In genomic region chr3:57735511-57736370, GRCm38 (mm10) we compare ENCODE assay signal across 8 mouse cellular contexts. TPM values are rescaled to one million over a fixed set of nuclear protein-coding genes. Genes with fewer than 3 reads are reported as not detected.
DNase-seq lines count a peak whose midpoint lies in the region; ATAC-seq and TF ChIP-seq lines count a peak whose summit lies in the region.

TSS of gene Rnf13 (plus strand) at chr3:57736062.

- peak within 1 kb of the TSS; percentile 92 for H3K27ac ChIP-seq in forebrain, embryonic 12.5 days
- peak within 1 kb of the TSS; percentile 90 for H3K27ac ChIP-seq in heart, postnatal 0 days (ENCODE audit: low read depth)
- peak within 1 kb of the TSS; percentile 94 for H3K27ac ChIP-seq in liver, embryonic 16.5 days (ENCODE audit: low read length)
- H3K27ac ChIP-seq in neural tube, embryonic 13.5 days (replicated peaks), result peak within 1 kb of the TSS; percentile 91
- peak within 1 kb of the TSS; percentile 94 for H3K27ac ChIP-seq in testis, adult 2 months (ENCODE audit: control insufficient read depth, insufficient read depth, low read depth, low read length)

- peak; percentile 92 for TF ChIP-seq EP300 in heart, postnatal 0 days (IDR thresholded peaks at IDR 0.05; ENCODE audit: low read depth)

- H3K4me2 ChIP-seq in forebrain, embryonic 12.5 days, result peak within 1 kb of the TSS; percentile 71
- H3K4me2 ChIP-seq in heart, postnatal 0 days (ENCODE audit: low read depth, low read length), result peak within 1 kb of the TSS; percentile 75
- peak within 1 kb of the TSS; percentile 83 for H3K4me2 ChIP-seq in liver, embryonic 16.5 days (ENCODE audit: low read depth, low read length)
- peak within 1 kb of the TSS; percentile 72 for H3K4me2 ChIP-seq in neural tube, embryonic 13.5 days

- peak; percentile 84 for DNase-seq in c-Kit-positive CD71-positive TER-119-positive erythroid progenitor cells, embryonic 14.5 days (ENCODE audit: low spot score)
- DNase-seq in heart, postnatal 0 days (ENCODE audit: low spot score), result peak; percentile 95
- peak; percentile 97 to 98 for DNase-seq in kidney, postnatal 4 days

- no peaks in the 10 kb centered on the region for H3K27me3 ChIP-seq in E14TG2a.4 (ENCODE audit: insufficient read depth, low read length)
- no peaks in the 10 kb centered on the region for H3K27me3 ChIP-seq in forebrain, embryonic 12.5 days
- no peaks in the 10 kb centered on the region for H3K27me3 ChIP-seq in heart, postnatal 0 days (ENCODE audit: control insufficient read depth, insufficient read depth, low read length)
- no peaks in the 10 kb centered on the region for H3K27me3 ChIP-seq in liver, embryonic 16.5 days (ENCODE audit: control insufficient read depth, insufficient read depth, low read depth, low read length)
- no peaks in the 10 kb centered on the region for H3K27me3 ChIP-seq in neural tube, embryonic 13.5 days
- H3K27me3 ChIP-seq in testis, adult 2 months (ENCODE audit: control insufficient read depth, insufficient read depth, low read length), result no peaks in the 10 kb centered on the region

- WGBS in forebrain, embryonic 12.5 days, result under 1% methylated on average over 58 of the region's 59 CpGs
- under 1% methylated on average over 59 of the region's 59 CpGs for WGBS in heart, postnatal 0 days
- WGBS in liver, embryonic 16.5 days (ENCODE audit: insufficient replicate concordance), result under 1% methylated on average over 59 of the region's 59 CpGs
- WGBS in neural tube, embryonic 13.5 days, result under 1% methylated on average over 59 of the region's 59 CpGs

- peak within 1 kb of the TSS; percentile 73 for H3K9ac ChIP-seq in forebrain, embryonic 12.5 days
- peak within 1 kb of the TSS; percentile 65 for H3K9ac ChIP-seq in heart, postnatal 0 days (replicated peaks; ENCODE audit: low read depth, low read length)
- H3K9ac ChIP-seq in liver, embryonic 16.5 days (ENCODE audit: low read depth, low read length), result peak within 1 kb of the TSS; percentile 76
- H3K9ac ChIP-seq in neural tube, embryonic 13.5 days, result peak within 1 kb of the TSS; percentile 77

- no peaks in the 10 kb centered on the region for H3K9me3 ChIP-seq in E14TG2a.4 (ENCODE audit: low read length)
- H3K9me3 ChIP-seq in forebrain, embryonic 12.5 days, result no peaks in the 10 kb centered on the region
- no peaks in the 10 kb centered on the region for H3K9me3 ChIP-seq in heart, postnatal 0 days (replicated peaks; ENCODE audit: control insufficient read depth, low read length)
- H3K9me3 ChIP-seq in liver, embryonic 16.5 days (replicated peaks; ENCODE audit: control insufficient read depth, low read length), result no peaks in the 10 kb centered on the region
- no peaks in the 10 kb centered on the region for H3K9me3 ChIP-seq in neural tube, embryonic 13.5 days

- peak; percentile 100 for ATAC-seq in forebrain, embryonic 12.5 days (ENCODE audit: low FRiP score)
- ATAC-seq in heart, postnatal 0 days (ENCODE audit: insufficient read depth, low read depth), result peak; percentile 96
- ATAC-seq in liver, embryonic 16.5 days (ENCODE audit: low read depth), result peak; percentile 93
- peak; percentile 100 for ATAC-seq in neural tube, embryonic 13.5 days (ENCODE audit: low read depth)

- TF ChIP-seq POLR2A in testis, adult 2 months (IDR thresholded peaks at IDR 0.05; ENCODE audit: control insufficient read depth, low read depth, low read length), result peak; percentile 80

- peaks cover 60% of the 10 kb centered on the region for H3K4me1 ChIP-seq in E14TG2a.4 (replicated peaks; ENCODE audit: low read depth, low read length)
- peaks cover 19% of the 10 kb centered on the region for H3K4me1 ChIP-seq in forebrain, embryonic 12.5 days
- H3K4me1 ChIP-seq in heart, postnatal 0 days (ENCODE audit: control insufficient read depth, insufficient read depth), result peaks cover 18% of the 10 kb centered on the region; the same call in 1 of the 2 replicates
- peaks cover 14% of the 10 kb centered on the region for H3K4me1 ChIP-seq in liver, embryonic 16.5 days (ENCODE audit: control insufficient read depth, low read depth, low read length)
- peaks cover 21% of the 10 kb centered on the region for H3K4me1 ChIP-seq in neural tube, embryonic 13.5 days (replicated peaks)
- peaks cover 3% of the 10 kb centered on the region; the same call in 1 of the 2 replicates for H3K4me1 ChIP-seq in testis, adult 2 months (ENCODE audit: control insufficient read depth, insufficient read depth, low read length)

- H3K4me3 ChIP-seq in E14TG2a.4 (replicated peaks; ENCODE audit: low read length), result peak within 1 kb of the TSS; percentile 89
- H3K4me3 ChIP-seq in forebrain, embryonic 12.5 days (replicated peaks), result peak within 1 kb of the TSS; percentile 66
- peak within 1 kb of the TSS; percentile 87 for H3K4me3 ChIP-seq in heart, postnatal 0 days (ENCODE audit: low read depth, low read length)
- peak within 1 kb of the TSS; percentile 88 for H3K4me3 ChIP-seq in liver, embryonic 16.5 days (ENCODE audit: low read depth, low read length)
- H3K4me3 ChIP-seq in neural tube, embryonic 13.5 days, result peak within 1 kb of the TSS; percentile 60
- H3K4me3 ChIP-seq in testis, adult 2 months (ENCODE audit: control insufficient read depth, low read depth, low read length), result peak within 1 kb of the TSS; percentile 92

- H3K36me3 ChIP-seq in E14TG2a.4 (ENCODE audit: insufficient read depth, low read length), result no peaks in the 10 kb centered on the region
- no peaks in the 10 kb centered on the region for H3K36me3 ChIP-seq in forebrain, embryonic 12.5 days (replicated peaks)
- no peaks in the 10 kb centered on the region for H3K36me3 ChIP-seq in heart, postnatal 0 days (replicated peaks; ENCODE audit: control insufficient read depth, insufficient read depth, low read length)
- H3K36me3 ChIP-seq in liver, embryonic 16.5 days (ENCODE audit: control insufficient read depth, insufficient read depth), result no peaks in the 10 kb centered on the region
- no peaks in the 10 kb centered on the region for H3K36me3 ChIP-seq in neural tube, embryonic 13.5 days
- no peaks in the 10 kb centered on the region for H3K36me3 ChIP-seq in testis, adult 2 months (ENCODE audit: control insufficient read depth, insufficient read depth, low read length)

- no peak for TF ChIP-seq CTCF in E14TG2a.4 (conservative IDR thresholded peaks at IDR 0.05; ENCODE audit: low read length)
- no peak for TF ChIP-seq CTCF in heart, postnatal 0 days (IDR thresholded peaks at IDR 0.05; ENCODE audit: low read depth)
- TF ChIP-seq CTCF in testis, adult 2 months (IDR thresholded peaks at IDR 0.05; ENCODE audit: control insufficient read depth, insufficient read depth, insufficient replicate concordance, low read depth, low read length), result no peak

RNA-seq across cellular contexts. Expression of gene Rnf13, which starts in this region (rescaled TPM):
- polyA plus RNA-seq in forebrain, embryonic 12.5 days (2016; fragmentation: Nextera tagmentation; extraction: Ambion mirVana), result 61.0 and 65.0 TPM in 2 replicates
- 47.8 and 59.4 TPM in 2 replicates for total RNA-seq in heart, postnatal 0 days (2014; rRNA removed; ENCODE audit: low replicate concordance)
- 81.5 and 84.5 TPM in 2 replicates for polyA plus RNA-seq in heart, postnatal 0 days (2015; fragmentation: Nextera tagmentation; extraction: Ambion mirVana)
- polyA plus RNA-seq in liver, embryonic 16.5 days (2015; fragmentation: Nextera tagmentation; extraction: Ambion mirVana), result 48.0 and 48.6 TPM in 2 replicates
- polyA plus RNA-seq in neural tube, embryonic 13.5 days (2015; fragmentation: Nextera tagmentation; extraction: Ambion mirVana), result 78.6 and 83.2 TPM in 2 replicates
- 15.8 and 17.8 TPM in 2 replicates for polyA plus RNA-seq in testis, adult 2 months (2012; rRNA removed)

Comparison
In these comparisons a context has a peak if more than half of its experiments do, and no peak if none do; other contexts are left out.
1. Peak in every context shown above with its lines: DNase-seq, ATAC-seq, H3K4me3 ChIP-seq and H3K27ac ChIP-seq.